16 mouse cellular contexts compared by ENCODE assay signal in genomic region chr4:107007359-107007758, GRCm38 (mm10).
"Had no signal": no experiment of that assay in that cellular context is flagged by ENCODE, and none has a peak within 500 bp of the region (broad histone marks: within the 10 kb centered on the region; RNA-seq: fewer than 3 reads in every experiment).

No protein-coding gene starts in this region.

- H3K27ac ChIP-seq: layer of hippocampus, adult 2 months; limb, embryonic 12.5 days; lung, embryonic 15.5 days; macrophage; midbrain, embryonic 12.5 days; stomach, embryonic 15.5 days had no signal

- H3K4me3 ChIP-seq: layer of hippocampus, adult 2 months; limb, embryonic 12.5 days; lung, embryonic 15.5 days; megakaryocyte, embryonic 14.5 days; midbrain, embryonic 12.5 days; neural tube, embryonic 13.5 days; stomach, embryonic 15.5 days had no signal

- H3K9me3 ChIP-seq: limb, embryonic 12.5 days; lung, embryonic 15.5 days; megakaryocyte, embryonic 14.5 days; midbrain, embryonic 12.5 days; neural tube, embryonic 13.5 days; stomach, embryonic 15.5 days had no signal

- DNase-seq: kidney, postnatal 10 days; kidney, postnatal 4 days; lung, postnatal 14 days; right cerebral cortex, adult 18-20 months; right cerebral cortex, postnatal 25 days; thymus, adult 2 months; thymus, postnatal 25 days had no signal

- H3K36me3 ChIP-seq: stomach, embryonic 15.5 days had no signal

- H3K27me3 ChIP-seq: limb, embryonic 12.5 days; lung, embryonic 15.5 days; megakaryocyte, embryonic 14.5 days; midbrain, embryonic 12.5 days; neural tube, embryonic 13.5 days; stomach, embryonic 15.5 days had no signal

- ATAC-seq: midbrain, embryonic 16.5 days had no signal

- H3K9ac ChIP-seq: limb, embryonic 12.5 days; lung, embryonic 15.5 days; midbrain, embryonic 12.5 days; neural tube, embryonic 13.5 days; stomach, embryonic 15.5 days had no signal

- H3K4me2 ChIP-seq: limb, embryonic 12.5 days; lung, embryonic 15.5 days; midbrain, embryonic 12.5 days; neural tube, embryonic 13.5 days; stomach, embryonic 15.5 days had no signal
